Mouse (Mus musculus): ENCODE data around the gene Colgalt1. TPM values are rescaled to one million over a fixed set of nuclear protein-coding genes. Genes with fewer than 3 reads are reported as not detected.

Colgalt1 gene
- polyA plus RNA-seq, 1 experiment from 2014 or later = 47.8 TPM

DNA sequence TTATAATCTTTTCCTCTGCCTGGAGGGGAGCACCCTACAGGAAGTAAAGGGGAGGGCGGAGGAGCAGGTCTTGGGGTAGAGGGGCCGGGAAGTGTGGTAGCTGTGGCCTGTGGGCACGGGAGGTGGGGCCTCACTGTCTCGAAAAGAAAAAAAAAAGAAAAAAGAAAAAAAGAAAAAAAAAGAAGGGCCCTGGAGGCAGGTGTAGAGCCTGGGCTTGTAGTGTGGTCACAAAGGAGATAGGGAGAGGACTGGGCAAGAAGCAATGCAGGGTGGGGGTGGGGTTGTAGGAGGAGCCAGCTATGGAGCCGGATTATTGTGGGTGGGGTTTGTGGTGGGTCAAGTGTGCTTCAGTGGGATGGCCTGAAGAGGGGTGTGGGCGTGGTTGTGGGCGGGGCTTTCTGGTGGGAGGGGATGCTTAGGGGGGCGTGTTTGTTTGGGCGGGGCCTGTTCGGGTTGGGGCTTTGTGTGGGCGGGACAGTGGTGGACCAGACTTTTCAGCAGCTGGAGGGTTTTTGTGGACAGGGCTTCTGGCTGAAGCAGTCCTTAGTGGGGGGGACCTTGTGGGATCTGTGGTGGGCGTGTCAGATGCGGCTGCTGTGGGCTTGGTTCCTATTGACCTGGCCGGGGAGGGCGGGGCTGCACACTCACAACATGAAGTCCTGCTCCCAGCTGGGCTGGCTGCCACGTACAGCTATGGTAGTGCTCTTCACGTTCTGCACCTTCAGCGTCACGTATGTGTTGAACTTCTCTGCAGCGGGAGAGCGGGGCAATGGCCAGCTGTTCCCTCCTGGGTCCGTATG, 54.7 kb downstream of the Colgalt1 start:
- peak; percentile 59 for ATAC-seq (replicated peaks; ENCODE audit: insufficient number of reproducible peaks, low FRiP score, low TSS enrichment)
- Histone ChIP-seq H3K4me3 (ENCODE audit: low read depth, low read length) (peak overlapping the region; percentile 20), H3K4me2 (peak overlapping the region; percentile 60), H3K36me3 (ENCODE audit: control insufficient read depth, insufficient read depth, low read length) (no peaks in the 10 kb centered on the region), H3K4me1 (ENCODE audit: control insufficient read depth, insufficient read depth, low read length) (peaks cover 32% of the 10 kb centered on the region), H3K9me3 (replicated peaks; ENCODE audit: control insufficient read depth, low read length) (no peaks in the 10 kb centered on the region), H3K27ac (ENCODE audit: low read depth, low read length) (no peak overlapping the region), H3K9ac (ENCODE audit: low read depth, low read length) (no peak overlapping the region), H3K27me3 (ENCODE audit: control insufficient read depth, insufficient read depth, low read length) (peaks cover 35% of the 10 kb centered on the region)
- WGBS (ENCODE audit: insufficient replicate concordance) = 3% methylated on average over 22 of the region's 22 CpGs

DNA sequence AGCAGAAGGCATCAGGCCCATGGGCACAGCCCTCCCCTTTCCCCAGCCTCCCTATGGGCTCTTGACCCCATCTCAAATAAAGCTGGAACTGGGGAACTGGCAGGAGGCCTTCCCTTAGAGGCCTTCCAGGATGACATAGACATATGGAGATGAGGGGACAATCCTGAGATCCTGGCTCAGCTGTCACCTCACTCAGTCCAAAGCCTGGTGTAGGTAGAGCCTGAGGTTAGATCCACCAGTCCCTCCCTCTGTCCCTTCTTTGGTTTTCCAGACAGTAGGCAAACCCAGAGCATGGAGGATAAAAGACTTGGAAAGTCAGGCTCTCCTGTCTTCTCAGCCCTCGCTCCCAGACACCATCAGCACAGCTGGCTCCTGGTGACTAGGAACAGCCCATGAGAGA, 56.1 kb downstream of the Colgalt1 start:
- Histone ChIP-seq H3K9ac (ENCODE audit: low read depth, low read length) (0 out of 2 replicates have a peak overlapping the region, but pooled peaks have one; percentile 22), H3K36me3 (ENCODE audit: control insufficient read depth, insufficient read depth, low read length) (no peaks in the 10 kb centered on the region), H3K4me3 (ENCODE audit: low read depth, low read length) (no peak overlapping the region), H3K9me3 (replicated peaks; ENCODE audit: control insufficient read depth, low read length) (no peaks in the 10 kb centered on the region), H3K4me1 (ENCODE audit: control insufficient read depth, insufficient read depth, low read length) (peaks cover 34% of the 10 kb centered on the region), H3K4me2 (no peak overlapping the region), H3K27ac (ENCODE audit: low read depth, low read length) (0 out of 2 replicates have a peak overlapping the region, but pooled peaks have one; percentile 15), H3K27me3 (ENCODE audit: control insufficient read depth, insufficient read depth, low read length) (peaks cover 26% of the 10 kb centered on the region)
- no peak for ATAC-seq (replicated peaks; ENCODE audit: insufficient number of reproducible peaks, low FRiP score, low TSS enrichment)
- WGBS (ENCODE audit: insufficient replicate concordance) = 55% methylated on average over 1 of the region's 1 CpGs

DNA sequence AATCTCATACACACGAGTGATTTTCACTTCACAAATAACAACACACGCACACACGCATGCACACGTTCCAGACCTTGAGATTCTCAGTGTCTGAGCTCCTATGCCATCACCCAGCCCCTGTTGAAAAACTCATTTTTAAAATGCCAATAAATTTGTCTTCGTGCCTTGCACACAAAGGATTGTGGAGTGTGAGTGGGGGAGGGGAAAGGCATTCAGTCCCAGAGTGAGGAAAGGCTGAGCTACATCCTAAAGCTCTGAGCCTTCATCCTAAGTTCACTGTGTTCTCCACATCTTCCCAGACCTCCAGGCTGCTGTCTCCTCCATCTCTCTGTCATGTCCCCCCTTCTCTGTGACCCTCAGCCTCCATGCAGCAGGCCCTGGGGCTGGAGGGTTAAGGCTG, 56.5 kb downstream of the Colgalt1 start:
- 61% methylated on average over 5 of the region's 5 CpGs for WGBS (ENCODE audit: insufficient replicate concordance)
- Histone ChIP-seq H3K4me1 (ENCODE audit: control insufficient read depth, insufficient read depth, low read length) (peaks cover 34% of the 10 kb centered on the region), H3K9me3 (replicated peaks; ENCODE audit: control insufficient read depth, low read length) (no peaks in the 10 kb centered on the region), H3K27me3 (ENCODE audit: control insufficient read depth, insufficient read depth, low read length) (peaks cover 22% of the 10 kb centered on the region), H3K36me3 (ENCODE audit: control insufficient read depth, insufficient read depth, low read length) (no peaks in the 10 kb centered on the region), H3K27ac (ENCODE audit: low read depth, low read length) (peak overlapping the region; percentile 72), H3K4me3 (ENCODE audit: low read depth, low read length) (no peak overlapping the region), H3K9ac (ENCODE audit: low read depth, low read length) (peak overlapping the region; percentile 52; the same call in 1 of the 2 replicates), H3K4me2 (peak overlapping the region; percentile 64)
- ATAC-seq (replicated peaks; ENCODE audit: insufficient number of reproducible peaks, low FRiP score, low TSS enrichment) = no peak

DNA sequence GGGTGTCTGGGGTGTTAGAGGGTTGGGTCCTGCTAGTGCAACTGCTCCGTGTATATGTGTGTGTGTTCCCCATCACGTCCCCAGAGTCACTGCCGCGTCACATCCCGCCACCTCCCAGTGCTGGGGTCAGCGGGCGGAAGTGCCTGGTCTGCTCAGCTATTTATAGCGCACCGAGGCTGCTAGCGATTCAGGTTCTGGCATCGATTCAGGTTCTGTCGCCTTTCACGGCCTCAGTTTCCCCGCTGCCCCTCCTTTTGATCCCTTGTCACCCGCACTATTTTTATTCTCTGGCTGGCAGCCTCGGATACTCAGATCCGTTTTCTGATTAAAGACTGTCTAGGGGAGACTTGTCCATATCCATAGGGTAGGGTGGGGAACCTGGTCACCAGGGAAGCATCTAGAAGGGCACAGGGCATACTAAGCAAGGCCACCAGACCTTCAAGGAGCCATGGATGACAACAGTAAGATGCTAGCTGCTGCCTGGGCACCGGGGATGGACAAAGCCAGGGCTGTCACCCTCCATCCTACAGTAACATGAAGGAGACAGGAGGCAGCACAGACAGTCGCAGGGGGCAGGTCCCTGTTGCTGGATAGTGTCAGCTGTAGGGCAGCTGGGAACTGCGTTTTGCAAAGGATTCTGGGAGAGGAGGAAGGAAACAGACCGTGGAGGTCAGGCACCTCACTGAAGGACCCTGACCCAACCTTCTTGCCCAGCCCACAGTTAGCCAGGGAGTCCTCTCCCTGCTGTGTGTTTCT, 57.6 kb downstream of the Colgalt1 start:
- peak; percentile 41; the same call in 1 of the 2 replicates for ATAC-seq (replicated peaks; ENCODE audit: insufficient number of reproducible peaks, low FRiP score, low TSS enrichment)
- H3K4me1 ChIP-seq (ENCODE audit: control insufficient read depth, insufficient read depth, low read length) = peaks cover 34% of the 10 kb centered on the region
- peak overlapping the region; percentile 64 for H3K4me2 ChIP-seq
- H3K27me3 ChIP-seq (ENCODE audit: control insufficient read depth, insufficient read depth, low read length) = peaks cover 14% of the 10 kb centered on the region
- H3K36me3 ChIP-seq (ENCODE audit: control insufficient read depth, insufficient read depth, low read length) = no peaks in the 10 kb centered on the region
- H3K9me3 ChIP-seq (replicated peaks; ENCODE audit: control insufficient read depth, low read length) = no peaks in the 10 kb centered on the region
- peak overlapping the region; percentile 20 for H3K4me3 ChIP-seq (ENCODE audit: low read depth, low read length)
- WGBS (ENCODE audit: insufficient replicate concordance) = 1% methylated on average over 21 of the region's 21 CpGs
- H3K27ac ChIP-seq (ENCODE audit: low read depth, low read length) = peak overlapping the region; percentile 72
- peak overlapping the region; percentile 52 for H3K9ac ChIP-seq (ENCODE audit: low read depth, low read length)

DNA sequence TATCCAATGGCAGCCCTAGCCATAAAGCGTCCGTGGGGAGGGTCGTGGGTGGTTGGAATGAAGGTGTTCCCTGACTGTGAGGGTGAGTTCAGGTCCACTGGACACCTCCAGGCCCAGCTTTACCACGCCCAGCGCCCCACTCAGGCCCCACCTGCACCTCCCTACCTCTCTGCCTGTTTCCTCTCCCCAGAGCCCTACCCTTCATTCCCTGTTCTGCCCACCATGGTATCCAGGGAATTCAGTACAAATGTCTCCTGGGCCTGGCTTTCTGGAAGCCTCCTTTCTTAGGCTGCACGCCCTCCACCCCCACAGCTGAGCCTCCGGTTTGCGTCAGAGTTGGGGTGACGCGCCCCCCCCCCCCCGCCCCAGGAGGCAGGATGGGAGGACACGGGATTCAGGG, 59.4 kb downstream of the Colgalt1 start:
- Histone ChIP-seq H3K9me3 (replicated peaks; ENCODE audit: control insufficient read depth, low read length) (no peaks in the 10 kb centered on the region), H3K27me3 (ENCODE audit: control insufficient read depth, insufficient read depth, low read length) (peaks cover 10% of the 10 kb centered on the region), H3K27ac (ENCODE audit: low read depth, low read length) (no peak overlapping the region), H3K36me3 (ENCODE audit: control insufficient read depth, insufficient read depth, low read length) (no peaks in the 10 kb centered on the region), H3K4me2 (peak overlapping the region; percentile 94), H3K4me3 (ENCODE audit: low read depth, low read length) (peak overlapping the region; percentile 45), H3K4me1 (ENCODE audit: control insufficient read depth, insufficient read depth, low read length) (peaks cover 33% of the 10 kb centered on the region), H3K9ac (ENCODE audit: low read depth, low read length) (0 out of 2 replicates have a peak overlapping the region, but pooled peaks have one; percentile 43)
- ATAC-seq (replicated peaks; ENCODE audit: insufficient number of reproducible peaks, low FRiP score, low TSS enrichment) = no peak
- WGBS (ENCODE audit: insufficient replicate concordance) = 14% methylated on average over 12 of the region's 12 CpGs

DNA sequence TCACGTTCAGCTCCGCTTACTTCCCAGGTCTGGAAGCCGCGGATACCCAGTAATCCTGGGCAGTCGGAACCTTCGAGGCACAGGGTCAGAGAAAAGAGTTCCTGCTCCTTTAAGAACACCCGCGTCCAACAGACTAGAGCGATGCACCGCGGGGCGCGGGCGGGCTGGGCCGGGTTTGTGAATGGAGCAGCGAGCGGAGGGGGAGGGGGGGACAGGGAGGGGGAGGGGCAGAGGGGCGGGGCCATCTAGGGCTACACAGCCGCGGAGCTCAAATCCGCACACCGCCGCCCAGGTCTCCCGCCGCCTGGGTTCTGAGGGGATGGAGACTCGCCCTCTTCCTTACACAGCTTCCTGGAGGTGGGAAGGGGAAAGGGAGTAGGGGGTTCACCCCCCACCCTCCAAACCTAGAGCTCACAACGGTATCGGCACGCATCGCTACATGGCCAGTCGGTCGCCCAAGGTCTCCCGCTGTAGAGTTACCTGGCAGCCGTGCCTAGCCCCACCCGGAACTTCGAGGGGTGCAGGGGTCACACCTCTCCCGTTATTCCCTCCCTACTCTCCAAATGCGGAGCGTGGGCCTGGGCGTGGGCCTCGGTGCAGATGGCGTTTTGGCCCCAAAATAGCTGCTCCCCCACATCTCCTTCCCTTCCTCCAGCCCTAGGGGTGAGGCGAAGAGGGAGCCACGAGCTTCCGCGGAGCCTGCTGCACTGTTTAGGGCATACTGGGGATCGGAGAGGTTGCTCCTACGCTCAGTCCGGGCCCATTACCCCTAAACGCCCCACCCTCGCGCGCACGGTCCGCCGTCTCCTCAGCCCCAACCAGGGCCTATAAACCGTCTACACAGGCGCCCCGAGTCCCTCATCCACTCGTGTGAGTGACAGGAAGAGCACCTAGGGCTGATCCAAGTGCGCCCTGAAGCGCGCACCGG, 60.1 kb downstream of the Colgalt1 start:
- H3K4me1 ChIP-seq (ENCODE audit: control insufficient read depth, insufficient read depth, low read length) = peaks cover 32% of the 10 kb centered on the region

DNA sequence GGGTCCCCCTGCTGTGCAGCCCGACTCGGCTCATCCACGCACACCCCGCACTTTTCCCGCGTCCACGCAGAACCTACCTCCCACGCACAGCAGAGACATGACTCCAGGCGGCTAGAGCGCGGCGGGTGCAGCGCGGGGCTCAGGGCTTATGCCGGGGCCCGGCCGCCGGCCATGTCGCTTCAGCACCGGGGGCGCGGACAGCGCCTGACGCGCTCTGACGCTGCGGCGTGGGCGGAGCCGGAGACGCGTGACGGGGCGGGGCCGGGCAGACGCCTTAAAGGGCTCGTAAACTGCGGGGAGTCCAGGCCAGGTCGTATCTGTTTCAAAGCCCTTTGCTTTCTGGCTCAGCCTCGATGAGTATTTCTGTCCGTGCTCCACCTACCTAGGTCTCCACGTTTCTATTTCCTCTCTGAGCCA, 60.8 kb downstream of the Colgalt1 start, which contains the start of gene Unc13a:
Gene Unc13a (minus strand): TSS at position 209 of the 417 bp plus-strand sequence.
- WGBS (ENCODE audit: insufficient replicate concordance) = under 1% methylated on average over 42 of the region's 42 CpGs
- Histone ChIP-seq H3K4me1 (ENCODE audit: control insufficient read depth, insufficient read depth, low read length) (peaks cover 37% of the 10 kb centered on the region), H3K9me3 (replicated peaks; ENCODE audit: control insufficient read depth, low read length) (no peaks in the 10 kb centered on the region), H3K9ac (ENCODE audit: low read depth, low read length) (0 out of 2 replicates have a peak within 1 kb of the TSS, but pooled peaks have one; percentile 18), H3K27ac (ENCODE audit: low read depth, low read length) (no peak within 1 kb of the TSS), H3K4me2 (peak within 1 kb of the TSS; percentile 94), H3K4me3 (ENCODE audit: low read depth, low read length) (peak within 1 kb of the TSS; percentile 45), H3K36me3 (ENCODE audit: control insufficient read depth, insufficient read depth, low read length) (no peaks in the 10 kb centered on the region), H3K27me3 (ENCODE audit: control insufficient read depth, insufficient read depth, low read length) (peaks cover 15% of the 10 kb centered on the region)
- peak; percentile 35 for ATAC-seq (replicated peaks; ENCODE audit: insufficient number of reproducible peaks, low FRiP score, low TSS enrichment)

More for the DNA sequence above, 60.1 kb downstream of the Colgalt1 start:
- Histone ChIP-seq H3K27me3 (ENCODE audit: control insufficient read depth, insufficient read depth, low read length) (peaks cover 15% of the 10 kb centered on the region), H3K27ac (ENCODE audit: low read depth, low read length) (no peak overlapping the region), H3K4me2 (peak overlapping the region; percentile 94), H3K4me3 (ENCODE audit: low read depth, low read length) (peak overlapping the region; percentile 45), H3K9me3 (replicated peaks; ENCODE audit: control insufficient read depth, low read length) (no peaks in the 10 kb centered on the region), H3K9ac (ENCODE audit: low read depth, low read length) (0 out of 2 replicates have a peak overlapping the region, but pooled peaks have one; percentile 43), H3K36me3 (ENCODE audit: control insufficient read depth, insufficient read depth, low read length) (no peaks in the 10 kb centered on the region)
- ATAC-seq (replicated peaks; ENCODE audit: insufficient number of reproducible peaks, low FRiP score, low TSS enrichment) = 0 out of 2 replicates have a peak, but pooled peaks have one; percentile 7
- 1% methylated on average over 58 of the region's 64 CpGs for WGBS (ENCODE audit: insufficient replicate concordance)
